Mouse (Mus musculus): ENCODE measurements around the gene Fam184b. TPM values are rescaled to one million over a fixed set of nuclear protein-coding genes. Genes with fewer than 3 reads are reported as not detected.
A peak's percentile ranks its signal among the peaks of the same experiment; 100 is the strongest.

Gene Fam184b
- polyA plus RNA-seq, 1 experiment from 2014 or later, result 5.0 TPM

DNA sequence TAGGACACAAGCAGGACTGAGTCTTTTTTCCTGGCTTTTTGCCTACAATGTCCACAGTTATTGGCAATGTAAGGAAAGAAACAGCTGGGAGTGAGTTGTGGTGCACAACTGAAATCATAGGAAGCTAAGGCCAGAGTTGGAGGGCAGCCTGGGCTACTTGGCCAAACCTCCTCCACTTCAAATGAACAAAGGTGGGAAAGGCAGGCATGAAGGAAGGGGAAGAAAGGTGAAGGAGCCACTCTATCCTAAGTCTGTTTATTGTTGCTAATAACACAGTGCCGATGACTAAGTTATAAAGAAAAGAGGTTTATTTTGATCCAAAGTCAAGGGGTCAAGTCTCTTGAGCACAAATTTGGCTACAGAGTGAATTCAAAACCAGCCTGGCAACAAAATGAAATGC is 62.0 kb downstream of the Fam184b start:
- Histone ChIP-seq H3K27me3 (replicated peaks; ENCODE audit: control insufficient read depth, insufficient read depth, low read length) (no peaks in the 10 kb centered on the region), H3K4me1 (replicated peaks; ENCODE audit: control insufficient read depth, insufficient read depth, low read length) (no peaks in the 10 kb centered on the region), H3K9ac (replicated peaks; ENCODE audit: low read depth, low read length) (no peak overlapping the region), H3K4me2 (ENCODE audit: low read length) (no peak overlapping the region), H3K27ac (ENCODE audit: low read length) (no peak overlapping the region), H3K36me3 (ENCODE audit: control insufficient read depth, insufficient read depth) (no peaks in the 10 kb centered on the region), H3K9me3 (ENCODE audit: control insufficient read depth, low read length) (no peaks in the 10 kb centered on the region), H3K4me3 (replicated peaks; ENCODE audit: low read length) (no peak overlapping the region)
- WGBS, result 85% methylated on average over 1 of the region's 1 CpGs
- ATAC-seq, result no peak

- Histone ChIP-seq H3K36me3 (ENCODE audit: control insufficient read depth, insufficient read depth) (no peaks in the 10 kb centered on the region), H3K4me3 (replicated peaks; ENCODE audit: low read length) (no peak overlapping the region), H3K4me1 (replicated peaks; ENCODE audit: control insufficient read depth, insufficient read depth, low read length) (no peaks in the 10 kb centered on the region), H3K27me3 (replicated peaks; ENCODE audit: control insufficient read depth, insufficient read depth, low read length) (no peaks in the 10 kb centered on the region), H3K27ac (ENCODE audit: low read length) (no peak overlapping the region), H3K9ac (replicated peaks; ENCODE audit: low read depth, low read length) (no peak overlapping the region), H3K4me2 (ENCODE audit: low read length) (no peak overlapping the region), H3K9me3 (ENCODE audit: control insufficient read depth, low read length) (no peaks in the 10 kb centered on the region)
- no peak for ATAC-seq
- WGBS, result 75% methylated on average over 3 of the region's 3 CpGs
These were observed 62.7 kb downstream of the Fam184b start for GRCm38 (mm10) chr5:45576716-45577115.

DNA sequence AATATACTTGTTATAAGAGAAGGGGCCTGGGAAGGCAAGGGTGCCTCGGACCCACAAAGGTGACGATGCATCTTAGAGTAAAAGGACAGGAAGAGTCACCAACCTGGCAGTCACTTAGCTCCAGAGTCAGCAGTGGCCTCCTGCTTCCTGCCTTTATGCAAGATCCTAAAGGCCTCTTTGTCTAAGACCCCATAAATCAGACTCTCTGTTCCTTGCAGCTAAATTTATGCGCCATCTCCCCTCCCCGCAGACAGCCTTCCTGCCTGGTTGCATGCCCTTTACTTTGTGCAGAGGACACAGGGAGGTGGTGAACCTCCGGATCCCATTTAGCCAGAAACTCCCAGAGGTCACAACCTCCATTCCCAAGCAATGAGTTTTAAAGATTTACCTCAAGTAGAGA is 66.6 kb downstream of the Fam184b start:
- Histone ChIP-seq H3K27ac (ENCODE audit: low read length) (no peak overlapping the region), H3K27me3 (replicated peaks; ENCODE audit: control insufficient read depth, insufficient read depth, low read length) (no peaks in the 10 kb centered on the region), H3K36me3 (ENCODE audit: control insufficient read depth, insufficient read depth) (no peaks in the 10 kb centered on the region), H3K9ac (replicated peaks; ENCODE audit: low read depth, low read length) (no peak overlapping the region), H3K4me3 (replicated peaks; ENCODE audit: low read length) (no peak overlapping the region), H3K4me1 (replicated peaks; ENCODE audit: control insufficient read depth, insufficient read depth, low read length) (no peaks in the 10 kb centered on the region), H3K9me3 (ENCODE audit: control insufficient read depth, low read length) (no peaks in the 10 kb centered on the region), H3K4me2 (ENCODE audit: low read length) (no peak overlapping the region)
- ATAC-seq, result no peak
- 58% methylated on average over 5 of the region's 5 CpGs for WGBS

DNA sequence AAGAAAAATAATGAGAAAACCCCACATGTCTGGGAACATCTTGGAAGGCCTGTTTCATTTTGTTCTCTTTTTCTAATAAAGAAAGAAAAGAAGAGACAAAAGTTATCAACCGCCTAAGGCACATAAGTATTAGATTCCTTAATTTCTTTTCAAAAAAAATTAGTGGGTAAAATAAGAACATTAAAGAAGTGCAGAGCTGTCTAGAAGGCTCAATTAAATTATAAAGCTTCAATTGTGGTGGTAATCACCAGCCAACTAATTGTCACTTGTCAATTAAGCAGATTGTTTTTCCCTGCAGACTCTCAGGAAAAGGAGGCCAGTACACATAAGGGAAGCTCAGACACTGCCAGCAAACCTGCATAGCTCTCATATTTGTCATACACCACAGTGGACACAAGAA is 73.6 kb downstream of the Fam184b start:
- Histone ChIP-seq H3K4me3 (replicated peaks; ENCODE audit: low read length) (no peak overlapping the region), H3K36me3 (ENCODE audit: control insufficient read depth, insufficient read depth) (no peaks in the 10 kb centered on the region), H3K4me2 (ENCODE audit: low read length) (no peak overlapping the region), H3K9me3 (ENCODE audit: control insufficient read depth, low read length) (no peaks in the 10 kb centered on the region), H3K27ac (ENCODE audit: low read length) (no peak overlapping the region), H3K9ac (replicated peaks; ENCODE audit: low read depth, low read length) (no peak overlapping the region), H3K27me3 (replicated peaks; ENCODE audit: control insufficient read depth, insufficient read depth, low read length) (no peaks in the 10 kb centered on the region), H3K4me1 (replicated peaks; ENCODE audit: control insufficient read depth, insufficient read depth, low read length) (no peaks in the 10 kb centered on the region)
- WGBS, result 56% methylated on average over 1 of the region's 1 CpGs
- ATAC-seq, result no peak

- no peak overlapping the region for H3K9ac ChIP-seq (replicated peaks; ENCODE audit: low read depth, low read length)
- WGBS, result 60% methylated on average over 6 of the region's 6 CpGs
- H3K27me3 ChIP-seq (replicated peaks; ENCODE audit: control insufficient read depth, insufficient read depth, low read length), result no peaks in the 10 kb centered on the region
- H3K27ac ChIP-seq (ENCODE audit: low read length), result no peak overlapping the region
- H3K4me2 ChIP-seq (ENCODE audit: low read length), result no peak overlapping the region
- H3K4me3 ChIP-seq (replicated peaks; ENCODE audit: low read length), result no peak overlapping the region
- H3K9me3 ChIP-seq (ENCODE audit: control insufficient read depth, low read length), result no peaks in the 10 kb centered on the region
- no peaks in the 10 kb centered on the region for H3K4me1 ChIP-seq (replicated peaks; ENCODE audit: control insufficient read depth, insufficient read depth, low read length)
- H3K36me3 ChIP-seq (ENCODE audit: control insufficient read depth, insufficient read depth), result no peaks in the 10 kb centered on the region
- ATAC-seq, result no peak
These were observed 75.4 kb downstream of the Fam184b start for GRCm38 (mm10) chr5:45564054-45564453.

DNA sequence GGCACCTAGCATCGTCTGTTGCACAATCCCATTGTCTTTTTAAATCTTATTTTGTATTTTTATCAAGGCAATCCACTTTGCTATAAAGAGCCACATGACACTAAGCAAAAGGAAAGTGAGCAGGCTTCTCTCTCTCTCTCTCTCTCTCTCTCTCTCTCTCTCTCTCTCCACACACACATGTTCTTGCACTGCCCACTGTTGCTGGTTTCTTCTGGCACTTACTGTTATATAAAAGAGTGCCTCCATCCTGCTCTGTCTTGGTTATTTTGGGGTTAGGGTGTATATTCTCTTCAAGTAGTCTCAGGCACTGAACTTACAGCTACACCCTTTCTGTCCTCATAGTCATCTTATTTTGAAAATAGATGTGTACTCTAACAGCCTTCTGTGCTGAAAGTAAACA is 89.8 kb downstream of the Fam184b start:
- no peak for ATAC-seq
- Histone ChIP-seq H3K27ac (ENCODE audit: low read length) (no peak overlapping the region), H3K27me3 (replicated peaks; ENCODE audit: control insufficient read depth, insufficient read depth, low read length) (no peaks in the 10 kb centered on the region), H3K4me3 (replicated peaks; ENCODE audit: low read length) (no peak overlapping the region), H3K36me3 (ENCODE audit: control insufficient read depth, insufficient read depth) (no peaks in the 10 kb centered on the region), H3K4me2 (ENCODE audit: low read length) (no peak overlapping the region), H3K4me1 (replicated peaks; ENCODE audit: control insufficient read depth, insufficient read depth, low read length) (no peaks in the 10 kb centered on the region), H3K9me3 (ENCODE audit: control insufficient read depth, low read length) (0 out of 2 replicates have a peak, but pooled peaks cover 2% of the 10 kb centered on the region), H3K9ac (replicated peaks; ENCODE audit: low read depth, low read length) (no peak overlapping the region)
- WGBS, result 83% methylated on average over 1 of the region's 1 CpGs

DNA sequence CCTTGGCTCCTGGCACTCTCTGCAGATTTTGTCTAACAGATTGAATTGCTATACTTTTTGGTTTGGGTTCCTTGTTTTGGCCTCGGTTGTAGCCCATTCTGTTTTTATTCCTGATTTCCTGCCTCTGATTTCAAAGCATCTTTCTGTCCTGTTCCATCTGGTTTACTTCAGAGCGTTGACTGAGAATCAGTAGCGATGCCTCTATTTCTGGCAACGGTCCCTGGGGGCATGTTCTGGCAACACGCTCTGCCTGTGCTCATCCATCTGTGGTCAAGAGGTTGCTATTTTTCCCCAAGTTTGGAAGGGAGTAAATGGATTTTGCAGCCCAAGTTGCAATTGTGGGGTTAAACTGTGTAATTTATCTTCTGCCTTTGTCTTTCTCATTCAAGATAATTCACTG is 96.0 kb downstream of the Fam184b start:
- Histone ChIP-seq H3K27ac (ENCODE audit: low read length) (no peak overlapping the region), H3K9ac (replicated peaks; ENCODE audit: low read depth, low read length) (no peak overlapping the region), H3K36me3 (ENCODE audit: control insufficient read depth, insufficient read depth) (no peaks in the 10 kb centered on the region), H3K9me3 (ENCODE audit: control insufficient read depth, low read length) (no peaks in the 10 kb centered on the region), H3K27me3 (replicated peaks; ENCODE audit: control insufficient read depth, insufficient read depth, low read length) (no peaks in the 10 kb centered on the region), H3K4me2 (ENCODE audit: low read length) (no peak overlapping the region), H3K4me3 (replicated peaks; ENCODE audit: low read length) (no peak overlapping the region), H3K4me1 (replicated peaks; ENCODE audit: control insufficient read depth, insufficient read depth, low read length) (no peaks in the 10 kb centered on the region)
- ATAC-seq, result no peak
- WGBS, result 55% methylated on average over 5 of the region's 5 CpGs

DNA sequence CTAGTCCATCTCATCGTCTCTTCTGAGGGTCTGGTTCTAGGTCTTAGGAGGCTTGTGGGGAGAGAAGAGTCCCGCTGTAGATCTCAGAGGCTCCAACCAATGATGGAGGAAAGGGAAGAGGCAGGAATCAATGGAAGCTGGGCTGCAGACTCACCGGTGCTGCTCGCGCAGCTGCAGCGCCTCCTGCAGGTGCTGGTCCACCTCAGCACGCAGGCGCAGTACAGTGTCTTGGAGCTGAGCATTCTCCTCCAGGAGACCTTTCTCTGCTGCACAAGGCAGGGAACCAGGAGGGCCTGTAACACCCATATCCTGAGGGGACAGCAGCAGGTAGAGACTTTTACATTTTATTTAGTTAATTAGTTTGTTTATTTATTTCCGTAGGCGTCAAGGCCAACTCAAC is 99.9 kb downstream of the Fam184b start:
- Histone ChIP-seq H3K27me3 (replicated peaks; ENCODE audit: control insufficient read depth, insufficient read depth, low read length) (no peaks in the 10 kb centered on the region), H3K9me3 (ENCODE audit: control insufficient read depth, low read length) (no peaks in the 10 kb centered on the region), H3K4me3 (replicated peaks; ENCODE audit: low read length) (no peak overlapping the region), H3K4me2 (ENCODE audit: low read length) (no peak overlapping the region), H3K4me1 (replicated peaks; ENCODE audit: control insufficient read depth, insufficient read depth, low read length) (no peaks in the 10 kb centered on the region), H3K27ac (ENCODE audit: low read length) (no peak overlapping the region), H3K36me3 (ENCODE audit: control insufficient read depth, insufficient read depth) (no peaks in the 10 kb centered on the region), H3K9ac (replicated peaks; ENCODE audit: low read depth, low read length) (no peak overlapping the region)
- WGBS, result 55% methylated on average over 10 of the region's 10 CpGs
- no peak for ATAC-seq

DNA sequence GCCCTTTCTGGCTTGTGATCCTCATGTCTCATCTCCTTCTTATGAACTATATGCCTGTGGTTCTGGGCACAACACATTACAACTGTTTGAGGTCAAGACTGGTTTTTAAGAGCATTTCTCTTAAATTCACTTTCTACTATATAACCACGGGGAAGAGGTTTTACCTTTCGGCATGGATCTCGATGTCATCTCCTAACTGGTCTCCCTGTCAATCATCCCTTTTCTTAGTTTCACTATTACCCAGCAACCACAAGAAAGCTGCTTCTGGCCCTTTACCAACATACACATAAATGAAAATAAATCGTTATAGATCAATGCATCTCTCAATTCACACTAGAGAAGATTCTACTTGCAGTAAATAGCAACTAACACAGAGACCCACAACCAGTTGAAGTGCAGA is 104.2 kb downstream of the Fam184b start:
- Histone ChIP-seq H3K9me3 (ENCODE audit: control insufficient read depth, low read length) (no peaks in the 10 kb centered on the region), H3K9ac (replicated peaks; ENCODE audit: low read depth, low read length) (no peak overlapping the region), H3K4me1 (replicated peaks; ENCODE audit: control insufficient read depth, insufficient read depth, low read length) (no peaks in the 10 kb centered on the region), H3K27ac (ENCODE audit: low read length) (no peak overlapping the region), H3K4me3 (replicated peaks; ENCODE audit: low read length) (no peak overlapping the region), H3K36me3 (ENCODE audit: control insufficient read depth, insufficient read depth) (peaks cover 5% of the 10 kb centered on the region), H3K27me3 (replicated peaks; ENCODE audit: control insufficient read depth, insufficient read depth, low read length) (no peaks in the 10 kb centered on the region), H3K4me2 (ENCODE audit: low read length) (no peak overlapping the region)
- no peak for ATAC-seq
- 62% methylated on average over 4 of the region's 4 CpGs for WGBS

- H3K4me3 ChIP-seq (replicated peaks; ENCODE audit: low read length), result no peak overlapping the region
- peak overlapping the region; percentile 2; the same call in 1 of the 2 replicates for H3K4me2 ChIP-seq (ENCODE audit: low read length)
- no peaks in the 10 kb centered on the region for H3K27me3 ChIP-seq (replicated peaks; ENCODE audit: control insufficient read depth, insufficient read depth, low read length)
- H3K4me1 ChIP-seq (replicated peaks; ENCODE audit: control insufficient read depth, insufficient read depth, low read length), result no peaks in the 10 kb centered on the region
- H3K27ac ChIP-seq (ENCODE audit: low read length), result no peak overlapping the region
- WGBS, result 7% methylated on average over 16 of the region's 17 CpGs
- ATAC-seq, result peak; percentile 89
- no peak overlapping the region for H3K9ac ChIP-seq (replicated peaks; ENCODE audit: low read depth, low read length)
- H3K36me3 ChIP-seq (ENCODE audit: control insufficient read depth, insufficient read depth), result peaks cover 5% of the 10 kb centered on the region
- no peaks in the 10 kb centered on the region for H3K9me3 ChIP-seq (ENCODE audit: control insufficient read depth, low read length)
These were observed 104.9 kb downstream of the Fam184b start for GRCm38 (mm10) chr5:45534319-45535098.
